Mouse (Mus musculus) left cerebral cortex, postnatal 14 days (tissue): ENCODE data around the gene Mmel1. TPM values are rescaled to one million over a fixed set of nuclear protein-coding genes. Genes with fewer than 3 reads are reported as not detected.

ENCODE experiments used
- DNase-seq, 2 experiments: peaks; one replicate each; pipeline ENCODE4 v3.0.0; 2021 to 2022; ENCODE audit warnings: low spot score in 2 of 2, mixed read lengths in 1 of 2
- intact Hi-C: fragments of 180-260 bp; cut with DNase I; formaldehyde crosslinking; loops from one replicate; pipeline ENCODE4 v1.15.1; 2025
- long read RNA-seq, 2 experiments: library from polyadenylated mRNA; stranded (forward); transcript quantifications; one replicate each; pipeline ENCODE4 v2.0.0; 2021
- total RNA-seq, 2 experiments: library from RNA; stranded (reverse); gene quantifications; 2 replicates each; pipeline ENCODE4 v1.2.3; 2021

The Mmel1 gene
- under 1 TPM; 0.24 to 0.30 TPM for total RNA-seq
- long read RNA-seq, experiment 1 = 0 reads
- long read RNA-seq, experiment 2 = 0 reads

GRCm38 (mm10) chr4:154869440-154869839 is at the start of gene Mmel1:
TSS of gene Mmel1 (plus strand) at chr4:154869585.
- intact Hi-C loops = no loop called here
- DNase-seq = no peak

GRCm38 (mm10) chr4:154825662-154826061 is 43.7 kb upstream of the Mmel1 start:
- DNase-seq = peak; percentile 50 to 52
- intact Hi-C loops = loop anchor here (10.0 kb wide), 2 partner anchors 501 to 661 kb away; partner anchors contain the start of gene Tprgl

DNA sequence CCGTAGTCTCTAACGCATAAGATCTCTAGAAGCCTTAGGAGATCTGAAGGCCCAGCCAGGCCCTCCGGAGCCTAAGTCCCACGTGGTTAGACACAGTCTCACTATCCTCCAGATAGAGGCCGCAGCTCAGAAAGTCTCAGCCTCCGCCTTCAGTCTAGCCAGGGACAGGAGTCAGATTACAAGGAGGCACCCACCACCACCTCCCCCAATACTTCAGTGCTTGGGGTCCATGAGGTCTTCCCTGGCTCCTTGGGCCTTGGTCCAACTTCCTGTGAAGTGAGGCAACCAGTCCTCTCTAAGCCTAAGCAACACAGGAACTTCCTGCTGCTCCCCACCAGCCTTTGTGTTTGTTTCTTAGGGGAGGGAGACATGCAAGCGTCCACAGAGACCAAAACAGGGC is 43.2 kb upstream of the Mmel1 start:
- no peak for DNase-seq
- intact Hi-C loops = loop anchor here (10.0 kb wide), 2 partner anchors 501 to 661 kb away; partner anchors contain the start of gene Tprgl

GRCm38 (mm10) chr4:154827181-154827580 is 42.2 kb upstream of the Mmel1 start:
- DNase-seq = no peak
- intact Hi-C loops = loop anchor here (10.0 kb wide), 2 partner anchors 502 to 662 kb away; partner anchors contain the start of gene Tprgl

DNA sequence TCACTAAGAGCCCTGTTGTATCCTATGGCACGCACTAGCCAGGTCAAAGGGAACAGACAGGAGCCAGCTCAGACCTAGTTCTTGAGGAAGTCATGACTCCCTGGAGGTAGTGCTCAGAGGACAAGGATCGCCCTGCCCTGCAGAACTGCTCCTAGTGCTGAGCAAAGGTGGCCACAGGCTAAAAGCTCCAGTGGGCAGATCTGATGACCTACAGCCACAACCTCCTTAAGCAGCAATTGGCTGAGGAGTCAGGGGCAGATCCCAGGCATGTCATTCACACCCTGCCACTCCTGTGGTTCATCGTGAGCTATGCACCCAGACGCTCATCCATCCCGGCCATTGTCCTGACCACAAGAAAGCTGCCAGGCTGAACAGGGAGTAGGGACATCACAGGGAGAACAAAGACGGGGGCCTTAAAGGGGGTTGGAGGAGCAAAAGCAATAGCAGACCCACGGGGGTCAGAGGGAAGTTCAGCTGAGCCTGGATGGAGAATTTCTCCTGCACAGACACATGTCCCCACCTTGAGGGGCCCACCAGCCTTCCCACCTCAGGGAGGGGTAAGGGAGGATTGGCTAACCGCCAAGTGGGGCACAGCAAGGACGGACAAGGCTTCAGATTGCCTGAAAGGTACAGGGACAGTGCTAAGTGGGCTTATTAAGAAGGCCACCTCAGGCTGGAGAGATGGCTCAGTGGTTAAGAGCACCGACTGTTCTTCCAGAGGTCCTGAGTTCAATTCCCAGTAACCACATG is 41.3 kb upstream of the Mmel1 start:
- DNase-seq = no peak
- intact Hi-C loops = loop anchor here (10.0 kb wide), 2 partner anchors 503 to 663 kb away; partner anchors contain the start of gene Tprgl

- intact Hi-C loops = no loop called here
- DNase-seq = no peak
Observed at GRCm38 (mm10) chr4:154831915-154832573, 37.3 kb upstream of the Mmel1 start.

- DNase-seq = no peak
- intact Hi-C loops = no loop called here
Observed at GRCm38 (mm10) chr4:154836183-154836915, 33.0 kb upstream of the Mmel1 start.

DNA sequence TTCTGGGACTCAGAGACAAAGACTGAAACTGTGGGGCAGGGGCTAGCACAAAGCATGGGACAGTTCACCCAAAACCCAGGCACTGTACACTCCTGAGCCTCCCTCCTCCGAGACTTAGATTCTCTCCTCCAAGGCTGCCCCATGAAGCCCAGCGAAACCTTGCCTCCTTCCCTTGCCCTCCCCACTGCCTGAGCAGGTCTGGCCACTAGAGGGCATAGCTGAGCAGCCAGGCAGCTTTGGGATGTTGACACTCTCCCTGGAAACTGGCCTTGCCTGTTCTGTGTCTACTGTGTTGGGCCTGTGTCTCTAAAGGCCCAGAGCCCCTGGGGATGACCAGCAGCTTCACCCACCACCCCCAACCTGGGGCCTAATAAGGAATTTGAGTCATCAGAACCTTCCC is 32.2 kb upstream of the Mmel1 start, which contains the start of gene Ttc34:
TSS of gene Ttc34 (plus strand) at position 290 of the 400 bp plus-strand sequence.
- DNase-seq = peak; percentile 48 to 49
- intact Hi-C loops = no loop called here

- intact Hi-C loops = no loop called here
- DNase-seq = no peak
Observed at GRCm38 (mm10) chr4:154838741-154839140, 30.6 kb upstream of the Mmel1 start.

DNA sequence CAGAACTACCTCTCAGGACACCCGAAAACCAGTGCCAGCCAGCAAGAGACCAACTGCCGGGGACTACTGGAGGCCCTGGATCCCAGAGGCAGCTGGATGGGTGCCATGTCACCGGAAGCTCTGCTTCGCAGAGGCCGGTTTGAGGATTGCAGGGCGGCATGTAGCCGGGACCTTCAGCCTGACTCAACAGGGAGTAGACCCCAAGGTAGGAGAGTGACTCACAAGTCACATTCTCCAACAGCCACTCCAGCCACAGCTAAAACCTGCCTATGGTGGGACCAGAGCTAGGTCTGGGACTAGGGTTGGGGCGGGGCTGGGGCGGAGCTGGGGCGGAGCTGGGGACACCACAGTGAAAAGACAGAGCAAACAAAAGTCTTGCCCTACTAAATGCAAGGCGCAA is 30.0 kb upstream of the Mmel1 start:
- no peak for DNase-seq

DNA sequence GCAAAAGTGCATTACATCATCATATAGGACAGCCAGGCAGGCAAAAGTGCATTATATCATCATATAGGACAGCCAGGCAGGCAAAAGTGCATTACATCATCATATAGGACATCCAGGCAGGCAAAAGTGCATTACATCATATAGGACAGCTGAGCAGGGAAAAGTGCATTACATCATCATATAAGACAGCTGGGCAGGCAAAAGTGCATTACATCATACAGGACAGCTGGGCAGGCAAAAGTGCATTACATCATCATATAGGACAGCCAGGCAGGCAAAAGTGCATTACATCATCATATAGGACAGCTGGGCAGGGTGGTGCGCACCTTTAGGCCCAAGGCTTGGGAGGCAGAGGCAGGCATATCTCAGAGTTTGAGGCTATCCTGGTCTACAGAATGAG is 16.7 kb upstream of the Mmel1 start:
- intact Hi-C loops = no loop called here
- DNase-seq = no peak

More for the DNA sequence above, 30.0 kb upstream of the Mmel1 start:
- intact Hi-C loops = no loop called here

DNA sequence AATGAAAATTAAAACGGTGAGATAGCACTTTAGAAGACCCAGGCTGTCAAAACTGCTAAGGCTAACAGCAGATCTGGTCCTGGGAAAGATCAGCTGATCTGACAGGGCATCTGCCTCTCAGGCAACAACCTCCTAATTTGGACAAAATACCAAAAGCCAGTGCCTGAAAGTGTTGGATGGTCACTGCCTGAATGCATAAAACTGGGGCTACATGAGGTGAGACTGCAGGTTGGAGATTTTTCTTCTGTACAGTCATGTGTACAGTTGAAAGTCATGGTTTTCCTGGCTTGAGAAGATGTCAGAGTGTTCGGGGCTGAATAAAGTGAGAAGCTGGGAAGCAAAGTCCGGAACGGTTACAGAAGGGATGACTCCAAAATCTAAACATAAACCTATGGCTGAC is 15.5 kb upstream of the Mmel1 start:
- no peak for DNase-seq
- intact Hi-C loops = no loop called here

GRCm38 (mm10) chr4:154854676-154855345 is 14.6 kb upstream of the Mmel1 start:
- no peak for DNase-seq
- intact Hi-C loops = no loop called here

GRCm38 (mm10) chr4:154855721-154856479 is 13.5 kb upstream of the Mmel1 start:
- peak; percentile 91 to 94 for DNase-seq
- intact Hi-C loops = no loop called here

DNA sequence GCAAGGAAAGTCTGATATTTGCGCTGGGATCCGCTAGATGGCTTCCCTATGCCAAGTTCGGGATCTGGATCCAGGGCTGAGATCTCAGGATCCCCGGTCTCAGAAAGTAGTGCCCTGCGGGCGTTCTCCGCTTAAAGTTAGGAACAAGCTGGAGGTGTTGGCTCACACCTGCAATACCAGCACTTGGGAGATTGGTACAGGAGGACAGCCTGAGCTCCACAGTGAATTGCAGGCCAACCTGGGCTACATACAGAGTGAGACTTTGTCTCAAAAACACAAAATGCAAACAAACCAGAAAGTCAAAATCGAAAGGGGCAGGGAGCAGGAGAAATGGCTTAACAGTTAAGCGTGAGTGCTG is 12.9 kb upstream of the Mmel1 start:
- intact Hi-C loops = no loop called here
- DNase-seq = no peak

DNA sequence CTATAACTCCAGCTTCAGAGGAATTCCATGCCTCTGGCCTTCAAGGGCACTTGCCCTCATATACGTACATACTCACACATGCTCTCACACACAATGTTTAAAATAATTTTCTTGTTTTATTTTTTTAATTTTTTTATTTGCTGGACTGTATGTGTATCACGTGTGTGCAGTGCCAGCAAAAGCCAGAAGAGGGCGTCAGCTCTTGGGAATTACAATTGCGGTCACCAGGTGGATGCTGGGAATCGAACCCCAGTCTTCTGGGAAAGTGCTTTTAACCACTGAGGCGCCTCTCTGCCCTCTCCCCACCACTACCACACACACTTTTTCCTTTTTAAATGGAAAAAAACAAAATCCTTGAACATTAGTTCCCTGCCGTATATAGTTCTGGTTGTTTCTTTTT is 12.5 kb upstream of the Mmel1 start:
- DNase-seq = no peak
- intact Hi-C loops = no loop called here

DNA sequence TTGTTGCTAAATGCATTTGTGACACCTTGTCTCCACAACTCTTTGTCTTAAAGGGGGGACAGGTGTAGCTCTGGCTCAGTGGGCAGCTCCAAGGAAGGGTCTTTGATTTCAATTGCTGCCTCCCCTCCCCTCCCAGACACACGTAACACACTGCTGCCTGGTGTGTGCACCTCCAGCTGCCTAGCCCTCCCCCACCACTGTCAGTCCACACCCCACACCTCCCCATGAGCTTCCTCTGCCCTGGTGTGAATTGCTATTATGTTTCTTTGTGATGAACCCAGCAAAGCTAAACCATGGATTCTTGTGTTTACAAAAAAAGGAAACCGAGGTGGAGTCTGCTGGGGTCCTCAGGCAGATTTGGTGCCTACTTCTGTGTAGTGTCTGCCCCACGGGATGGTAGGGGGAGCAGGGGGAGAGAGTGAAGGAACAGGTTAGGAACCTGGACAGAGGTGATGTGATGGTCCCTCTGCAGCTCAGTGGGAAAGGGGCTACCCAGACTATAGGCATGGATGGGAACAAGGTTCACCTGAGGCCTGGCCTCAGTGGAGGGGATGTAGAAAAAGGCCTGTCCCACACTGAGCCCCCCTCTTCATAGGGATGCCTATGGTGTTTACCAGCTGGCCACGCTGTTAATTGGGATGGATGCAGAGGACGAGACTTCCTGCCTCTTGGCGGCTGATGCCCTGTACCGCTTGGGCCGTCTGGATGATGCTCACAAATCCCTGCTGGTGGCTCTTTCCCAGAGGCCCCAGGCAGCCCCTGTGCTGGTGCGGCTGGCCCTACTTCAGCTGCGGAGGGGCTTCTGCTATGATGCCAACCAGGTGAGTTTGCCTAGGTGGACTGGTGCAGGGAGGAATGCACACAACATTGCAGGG is 11.8 kb upstream of the Mmel1 start:
- no peak for DNase-seq

DNA sequence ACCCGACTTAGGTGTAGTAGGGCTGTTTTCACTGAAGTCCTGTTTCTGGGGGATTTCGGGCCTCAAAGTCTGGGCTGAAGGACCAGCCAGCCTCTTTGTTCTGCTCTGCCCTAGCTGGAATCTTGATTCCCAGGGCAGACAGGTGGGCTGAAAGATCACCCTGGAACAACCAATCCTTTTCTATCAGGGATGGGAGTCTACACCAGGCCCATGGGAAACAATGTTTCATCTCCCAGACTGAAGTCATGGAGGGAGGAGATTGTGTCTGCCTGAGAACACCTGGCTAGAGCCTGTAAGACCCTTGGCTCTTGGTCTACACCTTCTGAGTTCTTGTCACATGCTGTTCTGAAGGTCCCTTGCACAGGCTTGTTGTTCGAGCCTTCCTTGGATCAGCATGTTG is 10.8 kb upstream of the Mmel1 start:
- intact Hi-C loops = no loop called here
- no peak for DNase-seq

More for the DNA sequence above, 11.8 kb upstream of the Mmel1 start:
- intact Hi-C loops = no loop called here
